Mouse (Mus musculus) olfactory bulb, adult 2 months (tissue): ENCODE measurements around the gene Krt222. TPM values are rescaled to one million over a fixed set of nuclear protein-coding genes. Genes with fewer than 3 reads are reported as not detected.

Experiments used
- H3K27ac ChIP-seq: fragments of 200-500 bp; 2 replicates; pipeline ENCODE4 v1.5.1; 2012; ENCODE audit warnings: low read depth, low read length; ENCODE audit not compliant: insufficient read depth
- H3K4me1 ChIP-seq: fragments of 200-500 bp; 2 replicates; pipeline ENCODE4 v1.6.1; 2012; ENCODE audit warnings: low read length; ENCODE audit not compliant: control insufficient read depth, insufficient read depth
- H3K4me3 ChIP-seq: fragments of 200-500 bp; 2 replicates; pipeline ENCODE4 v1.5.1; 2012; ENCODE audit warnings: mild to moderate bottlenecking, low read depth, low read length, moderate library complexity; ENCODE audit not compliant: insufficient read depth
- CTCF ChIP-seq: fragments of 200-500 bp; IDR thresholded peaks from 2 replicates; pipeline ENCODE4 v1.5.1; 2012; ENCODE audit warnings: low read depth, mild to moderate bottlenecking, low read length, moderate library complexity; ENCODE audit not compliant: insufficient read depth
- POLR2A ChIP-seq: fragments of 200-500 bp; IDR thresholded peaks from 2 replicates; pipeline ENCODE4 v1.6.1; 2012; ENCODE audit warnings: mild to moderate bottlenecking, low read depth, low read length, moderate library complexity; ENCODE audit not compliant: insufficient read depth
- WGBS: fragments of 180-500 bp; shearing (Covaris S2); methylation state at CpG from one replicate; pipeline ENCODE4 v1.1.7; 2018; 5-methylcytosine and 5-hydroxymethylcytosine counted together
- polyA plus RNA-seq: library from polyadenylated mRNA; stranded (reverse); fragments of >200 nt; gene quantifications from 2 replicates; pipeline ENCODE4 v1.2.4, GENCODE M21; 2012; ENCODE audit warnings: low replicate concordance; ENCODE audit not compliant: missing spikeins, insufficient read depth, insufficient read length

The Krt222 gene
- polyA plus RNA-seq, 1 experiment, result not detected

DNA sequence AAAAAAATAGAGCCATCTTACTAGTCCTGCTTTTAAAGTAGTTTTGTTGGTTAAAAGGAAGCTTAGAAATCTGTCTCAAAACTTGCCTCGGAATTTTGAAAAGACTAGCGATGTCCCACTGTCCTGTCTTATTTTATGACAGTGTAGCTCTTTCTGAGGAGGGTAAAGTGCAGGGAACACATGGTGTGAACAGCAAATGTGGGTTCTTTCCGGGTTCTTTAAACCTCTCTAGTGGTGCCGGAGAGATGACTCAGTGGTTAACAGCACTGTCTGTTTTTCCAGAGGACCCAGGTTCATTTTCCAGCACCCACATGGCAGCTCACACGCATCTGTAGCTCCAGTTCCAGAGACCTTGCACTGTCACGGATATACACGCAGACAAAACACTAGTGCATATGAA lies 25.3 kb upstream of the Krt222 start:
- no peak overlapping the region for H3K4me3 ChIP-seq
- 66% methylated on average over 7 of the region's 7 CpGs for WGBS
- TF ChIP-seq POLR2A (no peak), CTCF (no peak)
- no peak overlapping the region for H3K27ac ChIP-seq
- H3K4me1 ChIP-seq, result 0 out of 2 replicates have a peak, but pooled peaks cover 2% of the 10 kb centered on the region

DNA sequence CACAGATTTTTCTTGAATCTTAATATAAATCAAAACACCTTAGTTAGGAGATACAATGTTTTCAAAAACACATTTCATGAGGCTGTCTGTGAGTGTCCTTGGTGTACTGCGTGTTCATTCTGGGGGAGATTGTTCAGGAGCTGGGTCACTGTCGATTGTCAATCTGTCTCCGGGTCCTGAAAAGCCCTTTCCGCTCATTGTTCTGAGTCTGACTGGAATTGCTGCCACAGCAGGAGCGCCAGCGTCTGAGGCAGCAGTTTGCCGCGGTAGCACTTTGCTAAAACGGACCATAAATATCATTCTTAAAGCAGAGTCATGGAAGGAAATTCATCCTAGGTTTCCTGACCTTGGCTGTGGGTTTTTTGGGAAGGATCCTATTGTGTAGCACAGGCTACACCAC lies 21.9 kb upstream of the Krt222 start:
- WGBS, result 31% methylated on average over 9 of the region's 9 CpGs
- Histone ChIP-seq H3K4me3 (no peak overlapping the region), H3K4me1 (0 out of 2 replicates have a peak, but pooled peaks cover 2% of the 10 kb centered on the region), H3K27ac (no peak overlapping the region)
- no peak for TF ChIP-seq POLR2A

DNA sequence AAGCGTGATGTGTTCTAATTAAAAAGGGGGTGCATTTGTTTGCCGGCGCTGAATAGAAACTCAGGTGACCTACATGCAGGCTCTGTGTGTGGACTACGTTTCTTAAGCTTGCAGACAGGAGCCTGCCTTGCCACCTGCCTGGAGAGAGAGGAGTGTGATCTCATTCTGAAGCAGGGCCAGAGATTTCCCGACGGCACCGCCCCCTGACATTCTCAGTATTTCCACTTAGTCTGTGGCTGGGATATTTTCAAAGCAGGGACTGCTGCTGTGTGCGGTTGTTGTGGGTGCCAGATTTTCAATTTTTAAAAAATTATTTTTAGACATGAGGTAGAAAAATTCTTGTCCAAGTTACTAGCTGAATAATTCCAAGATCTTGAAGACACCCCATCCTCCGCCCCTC lies 21.3 kb upstream of the Krt222 start:
- Histone ChIP-seq H3K27ac (no peak overlapping the region), H3K4me1 (0 out of 2 replicates have a peak, but pooled peaks cover 2% of the 10 kb centered on the region), H3K4me3 (no peak overlapping the region)
- TF ChIP-seq CTCF (no peak), POLR2A (no peak)
- 64% methylated on average over 9 of the region's 9 CpGs for WGBS

DNA sequence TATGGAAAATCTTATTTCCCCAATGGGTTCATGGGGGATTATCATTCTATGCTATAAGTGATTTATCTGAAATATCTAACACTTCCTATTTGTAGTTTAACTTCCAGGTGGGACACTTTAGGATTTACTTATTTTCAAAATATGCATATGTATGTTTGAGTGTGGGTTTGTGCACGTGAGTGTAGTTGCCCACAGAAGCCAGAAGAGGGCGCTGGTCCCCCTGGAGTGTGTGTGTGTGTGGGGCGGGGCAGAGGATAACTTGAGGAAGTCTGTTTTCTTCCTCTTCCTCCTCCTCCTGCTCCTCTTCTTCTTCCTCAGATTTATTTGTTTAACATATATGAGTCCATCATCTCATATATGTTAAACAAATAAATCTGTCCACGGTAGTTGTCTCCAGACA lies 12.3 kb upstream of the Krt222 start:
- H3K4me1 ChIP-seq, result no peaks in the 10 kb centered on the region
- WGBS, result 81% methylated on average over 4 of the region's 4 CpGs

DNA sequence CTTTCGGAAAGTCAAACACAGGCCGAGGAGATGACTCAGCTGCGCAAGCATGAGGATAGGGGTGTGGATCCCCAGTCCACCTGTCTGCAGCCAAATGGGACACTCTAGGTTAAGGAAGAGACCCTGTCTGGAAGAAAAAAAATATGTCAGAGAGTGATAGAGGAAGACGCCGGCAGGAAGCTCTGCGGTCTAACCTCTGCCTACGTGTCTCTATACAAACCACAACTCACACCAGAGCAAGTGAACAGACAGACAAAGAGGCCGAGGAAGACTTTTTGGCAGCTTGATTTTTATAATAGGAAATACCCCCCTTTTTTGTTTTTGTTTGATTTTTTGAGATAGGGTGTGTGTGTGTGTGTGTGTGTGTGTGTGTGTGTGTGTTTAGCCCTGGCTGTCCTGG lies 11.4 kb upstream of the Krt222 start:
- Histone ChIP-seq H3K4me3 (no peak overlapping the region), H3K4me1 (peaks cover under 1% of the 10 kb centered on the region; the same call in 1 of the 2 replicates), H3K27ac (no peak overlapping the region)
- WGBS, result 95% methylated on average over 8 of the region's 8 CpGs
- TF ChIP-seq CTCF (no peak), POLR2A (no peak)

More for the DNA sequence above, 12.3 kb upstream of the Krt222 start:
- H3K27ac ChIP-seq, result no peak overlapping the region
- TF ChIP-seq POLR2A (no peak), CTCF (no peak)
- no peak overlapping the region for H3K4me3 ChIP-seq

DNA sequence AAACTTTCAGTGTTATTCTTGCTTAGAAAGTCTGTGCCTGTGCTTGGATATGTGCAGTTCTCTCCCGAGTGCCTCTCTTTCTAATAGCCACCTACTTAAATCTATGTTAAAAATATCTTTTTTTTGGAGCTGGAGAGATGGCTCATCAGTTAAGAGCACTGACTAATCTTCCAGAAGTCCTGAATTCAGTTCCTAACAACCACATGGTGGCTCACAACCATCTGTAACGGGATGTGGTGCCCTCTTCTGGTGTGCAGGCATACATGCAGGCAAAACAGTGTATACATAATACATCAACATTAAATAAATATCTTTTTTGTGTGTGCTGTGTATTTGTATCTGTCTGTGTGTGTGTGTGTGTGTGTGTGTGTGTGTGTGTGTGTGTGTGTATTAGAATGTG lies 10.0 kb upstream of the Krt222 start:
- Histone ChIP-seq H3K4me1 (peaks cover 6% of the 10 kb centered on the region), H3K4me3 (no peak overlapping the region), H3K27ac (no peak overlapping the region)
- WGBS, result 42% methylated on average over 2 of the region's 2 CpGs
- TF ChIP-seq POLR2A (no peak), CTCF (no peak)

DNA sequence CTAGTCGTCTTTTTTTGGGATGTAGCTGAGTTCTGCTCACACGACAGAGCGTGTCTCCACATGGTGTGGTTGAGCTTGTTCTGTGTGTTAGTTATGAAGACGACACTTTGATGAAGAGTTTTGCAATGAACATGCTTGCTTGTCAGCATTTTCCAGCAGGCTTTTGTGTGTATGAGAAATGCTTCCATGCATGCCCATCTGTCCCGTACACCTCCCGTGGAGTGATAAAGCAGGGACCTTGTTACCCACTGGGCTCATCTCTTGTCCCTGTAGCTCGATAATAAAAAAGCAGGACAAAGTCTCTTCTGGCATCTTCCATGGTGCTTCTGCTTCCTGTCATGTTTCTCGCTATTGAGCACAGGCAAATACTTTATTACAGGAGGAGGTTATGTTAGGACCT lies 8.8 kb upstream of the Krt222 start:
- no peak overlapping the region for H3K4me3 ChIP-seq
- TF ChIP-seq CTCF (no peak), POLR2A (no peak)
- WGBS, result 51% methylated on average over 8 of the region's 8 CpGs
- no peak overlapping the region for H3K27ac ChIP-seq
- H3K4me1 ChIP-seq, result peaks cover 6% of the 10 kb centered on the region

DNA sequence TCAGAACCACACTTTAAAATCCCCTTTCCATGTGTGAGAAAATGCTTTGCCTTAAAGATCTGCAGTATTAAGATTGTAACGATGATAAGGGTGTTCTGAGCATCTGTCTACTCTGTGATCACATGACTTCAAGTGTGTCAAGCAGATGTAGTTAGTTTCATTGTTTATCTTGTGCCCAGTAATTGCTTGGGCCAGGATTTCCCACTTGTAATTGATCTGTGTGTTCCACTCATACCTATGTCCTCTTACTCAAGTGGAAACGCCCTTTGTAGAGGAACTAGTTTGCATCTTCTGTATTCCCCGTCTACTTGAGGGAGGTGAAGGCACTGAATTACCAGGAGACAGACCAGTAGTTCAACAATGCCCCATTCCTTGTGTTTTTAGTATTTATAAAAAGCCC lies 6.8 kb upstream of the Krt222 start:
- 64% methylated on average over 3 of the region's 3 CpGs for WGBS
- H3K27ac ChIP-seq, result no peak overlapping the region; the same call in 1 of the 2 replicates
- H3K4me1 ChIP-seq, result peaks cover 6% of the 10 kb centered on the region
- no peak overlapping the region for H3K4me3 ChIP-seq
- no peak for TF ChIP-seq POLR2A
- no peak for TF ChIP-seq CTCF

DNA sequence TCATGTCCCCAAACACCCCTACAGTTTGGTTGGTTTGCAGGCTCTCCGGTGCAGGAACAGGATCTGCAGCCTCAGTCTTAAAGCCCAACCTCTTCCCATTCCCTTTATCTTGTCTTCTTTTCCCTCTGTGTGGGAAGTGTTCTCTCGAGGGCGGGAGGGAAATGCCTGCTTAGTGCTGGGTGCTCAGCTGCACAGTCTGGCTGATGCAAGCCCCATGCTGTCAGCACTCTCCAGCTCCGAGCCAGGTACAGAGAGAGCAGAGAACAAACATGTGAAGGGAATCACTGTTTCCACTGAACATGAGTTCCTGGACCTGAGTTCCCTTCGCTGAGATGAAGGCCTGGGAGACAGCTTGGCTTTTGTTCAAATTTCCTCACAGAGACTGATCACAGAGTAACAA lies 6.4 kb upstream of the Krt222 start:
- TF ChIP-seq CTCF (no peak), POLR2A (no peak)
- Histone ChIP-seq H3K27ac (peak overlapping the region; percentile 55), H3K4me3 (no peak overlapping the region), H3K4me1 (peaks cover 6% of the 10 kb centered on the region)
- 22% methylated on average over 5 of the region's 5 CpGs for WGBS

DNA sequence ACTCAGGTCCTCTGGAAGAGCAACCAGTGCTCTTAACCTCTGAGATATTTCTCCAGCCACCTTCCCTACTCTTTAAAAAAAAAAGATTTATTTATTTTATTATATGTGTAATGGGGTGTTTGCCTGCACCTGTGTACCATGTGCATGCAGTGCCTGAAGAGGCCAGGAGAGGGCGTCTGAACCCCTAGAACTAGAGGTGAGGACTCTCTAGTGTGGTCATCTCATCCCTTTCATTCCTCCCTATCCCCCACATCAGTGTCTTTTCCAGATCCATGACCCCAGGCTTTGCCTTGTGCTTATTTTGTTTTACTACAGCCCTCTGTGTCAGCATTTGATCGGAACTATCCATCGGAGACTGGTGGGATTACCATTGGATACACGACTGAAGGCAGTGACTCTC lies 5.2 kb upstream of the Krt222 start:
- TF ChIP-seq CTCF (no peak), POLR2A (no peak)
- Histone ChIP-seq H3K4me1 (peaks cover 6% of the 10 kb centered on the region), H3K27ac (no peak overlapping the region), H3K4me3 (no peak overlapping the region)
- WGBS, result 68% methylated on average over 4 of the region's 4 CpGs
